Mouse (Mus musculus) adipocyte (in vitro differentiated cells): ENCODE measurements around the gene Wasf3.
"Not testable (repeated sequence)": the region's sequence is repeated elsewhere in the genome, so short reads cannot be mapped to it uniquely, and the experiment has no call there.

Source experiments
- DNase-seq: peaks from one replicate; pipeline ENCODE4 v3.0.0-alpha.2; 2016; ENCODE audit warnings: low spot score

Wasf3 gene

GRCm38 (mm10) chr5:146401012-146401411 lies 16.2 kb downstream of the Wasf3 start:
- DNase-seq = not testable (repeated sequence)

GRCm38 (mm10) chr5:146402311-146402710 lies 17.5 kb downstream of the Wasf3 start:
- DNase-seq = no peak

GRCm38 (mm10) chr5:146403923-146404322 lies 19.1 kb downstream of the Wasf3 start:
- no peak for DNase-seq

- DNase-seq = no peak
Observed at GRCm38 (mm10) chr5:146406133-146406532, 21.3 kb downstream of the Wasf3 start.

DNA sequence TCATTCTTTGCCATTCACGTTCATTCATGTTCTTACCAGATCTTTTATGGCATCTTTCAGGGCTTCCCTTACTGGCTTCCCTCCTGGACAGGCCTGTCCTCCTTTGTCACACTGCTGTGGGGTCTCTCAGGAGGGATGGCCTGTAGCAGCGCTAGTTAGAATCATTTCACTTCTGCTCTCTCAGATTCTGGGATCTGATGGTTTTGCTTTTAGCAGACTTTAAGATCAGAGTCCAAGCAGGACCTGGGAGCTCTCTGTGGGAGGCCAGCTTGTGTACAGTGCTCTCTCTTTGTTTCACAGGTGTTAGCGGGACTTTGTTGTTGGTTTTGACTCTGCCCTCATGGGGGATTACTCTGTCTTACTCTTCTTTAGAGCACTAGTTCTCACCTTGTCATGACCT lies 23.0 kb downstream of the Wasf3 start:
- DNase-seq = no peak

GRCm38 (mm10) chr5:146408604-146409003 lies 23.8 kb downstream of the Wasf3 start:
- no peak for DNase-seq

- DNase-seq = no peak
Observed at GRCm38 (mm10) chr5:146410821-146411220, 26.0 kb downstream of the Wasf3 start.

DNA sequence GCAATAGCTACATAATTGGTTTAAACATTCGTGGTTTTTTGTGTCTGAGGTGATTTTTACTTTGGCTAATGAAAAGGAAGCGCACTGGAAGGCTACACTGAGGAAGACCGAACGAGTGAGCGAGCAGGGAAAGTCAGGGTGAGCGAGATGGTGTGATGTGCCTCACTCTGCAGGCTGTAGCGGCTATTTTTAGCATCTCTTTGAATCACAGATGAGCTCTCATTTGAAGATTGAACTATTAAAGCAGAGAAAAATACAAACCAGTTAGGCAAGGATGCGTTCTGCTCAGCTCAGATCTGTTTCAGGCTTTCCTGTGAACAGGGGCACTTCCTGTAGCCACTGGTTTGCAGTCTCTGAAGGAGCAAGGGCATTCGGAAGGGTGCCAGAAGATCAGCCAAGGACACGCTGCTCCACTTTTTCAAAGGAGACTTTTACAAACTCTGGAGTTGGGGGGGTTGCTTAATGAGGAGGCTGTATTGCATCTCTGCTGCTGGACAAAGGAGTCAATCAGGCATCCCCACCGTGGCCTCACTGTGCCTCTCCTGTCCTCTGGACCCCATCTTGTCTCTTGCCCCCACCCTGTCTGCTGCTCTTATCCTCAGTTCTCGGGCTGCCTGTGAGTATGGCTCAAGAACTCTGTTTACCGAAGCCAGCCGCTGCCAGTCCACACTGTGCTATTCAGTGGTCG lies 28.1 kb downstream of the Wasf3 start:
- DNase-seq = no peak

GRCm38 (mm10) chr5:146414611-146415010 lies 29.8 kb downstream of the Wasf3 start:
- DNase-seq = no peak

DNA sequence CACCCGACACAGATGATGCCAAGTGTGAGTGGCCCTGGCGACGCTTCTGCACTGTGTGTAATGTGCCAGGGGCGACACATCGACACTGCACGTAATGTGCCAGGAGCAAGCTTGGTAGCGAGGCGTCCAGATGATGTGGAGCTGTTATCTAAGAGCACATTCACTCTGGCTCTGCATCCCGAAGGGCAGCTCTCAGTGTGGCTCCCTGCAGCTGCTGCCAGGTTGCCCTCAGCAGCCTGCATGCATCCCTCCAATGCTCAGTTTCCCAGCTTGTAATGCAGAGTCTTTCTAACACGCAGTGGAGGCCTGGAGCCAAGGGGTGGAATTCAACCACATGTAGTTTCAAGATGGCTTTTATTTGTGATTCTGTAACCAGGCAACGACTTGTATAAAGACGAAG lies 30.4 kb downstream of the Wasf3 start:
- DNase-seq = no peak

GRCm38 (mm10) chr5:146416331-146417110 lies 31.7 kb downstream of the Wasf3 start:
- no peak for DNase-seq

- DNase-seq = peak; percentile 30
Observed at GRCm38 (mm10) chr5:146418092-146418491, 33.3 kb downstream of the Wasf3 start.

GRCm38 (mm10) chr5:146420081-146420480 lies 35.3 kb downstream of the Wasf3 start:
- DNase-seq = peak; percentile 12

- no peak for DNase-seq
Observed at GRCm38 (mm10) chr5:146424711-146425326, 40.0 kb downstream of the Wasf3 start.

- no peak for DNase-seq
Observed at GRCm38 (mm10) chr5:146425656-146426055, 40.9 kb downstream of the Wasf3 start.

DNA sequence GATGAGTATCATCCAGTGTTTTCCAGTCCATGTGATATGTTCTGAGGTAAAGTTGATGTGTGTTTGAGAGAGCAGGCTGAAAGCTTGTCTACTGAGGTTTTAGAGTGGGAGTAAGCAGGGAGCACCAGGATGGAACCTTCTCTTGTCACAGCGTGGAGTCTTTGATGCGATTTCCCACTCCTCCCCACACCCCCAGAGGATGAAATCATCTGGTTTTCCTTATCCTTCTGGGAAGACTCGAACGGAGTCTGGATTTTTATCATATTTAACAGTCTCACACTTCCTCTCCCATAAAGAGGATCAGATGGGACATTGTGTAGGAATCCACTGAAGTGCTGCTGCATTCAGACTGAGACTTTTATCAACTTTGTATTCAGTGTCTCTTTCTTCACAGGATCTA lies 43.3 kb downstream of the Wasf3 start:
- no peak for DNase-seq

DNA sequence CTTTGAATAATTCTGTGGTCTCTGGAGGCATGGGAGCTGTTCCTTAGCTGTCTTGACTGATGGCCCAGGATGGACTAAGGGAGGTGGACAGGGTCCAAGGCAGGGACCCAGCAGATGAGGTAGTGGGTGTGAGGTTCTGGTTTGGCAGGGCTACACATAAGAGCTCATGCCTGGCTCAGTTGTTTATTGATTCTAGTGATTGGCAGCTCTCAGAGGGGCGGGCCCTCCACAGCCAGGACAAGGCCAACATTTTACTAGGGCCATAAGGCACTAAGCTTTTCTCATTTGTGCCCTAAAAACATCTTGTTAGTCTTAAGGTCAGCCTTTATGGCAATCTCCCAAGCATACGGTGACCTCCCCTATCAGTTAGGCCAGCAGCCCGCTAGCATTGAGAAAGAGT lies 47.0 kb downstream of the Wasf3 start:
- peak; percentile 7 for DNase-seq

DNA sequence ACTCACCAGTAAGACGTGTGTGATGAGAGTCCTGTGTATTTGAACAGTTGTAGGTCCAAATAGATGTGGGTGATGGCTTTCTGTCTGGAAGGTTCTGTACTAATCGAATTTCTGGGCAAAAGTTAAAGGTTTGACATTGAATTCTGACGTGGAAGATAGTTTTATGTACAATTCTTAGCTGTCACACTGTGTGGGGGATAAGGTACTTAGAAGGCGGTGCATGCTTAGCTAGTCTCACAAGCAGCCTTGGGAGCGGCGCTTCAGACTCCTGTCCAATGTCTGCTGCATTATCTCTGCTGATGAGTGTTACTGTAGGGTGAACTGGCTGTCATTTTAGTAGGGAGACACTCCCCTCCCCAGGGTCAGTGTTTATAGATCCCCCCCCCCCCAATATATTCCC lies 47.7 kb downstream of the Wasf3 start:
- no peak for DNase-seq

DNA sequence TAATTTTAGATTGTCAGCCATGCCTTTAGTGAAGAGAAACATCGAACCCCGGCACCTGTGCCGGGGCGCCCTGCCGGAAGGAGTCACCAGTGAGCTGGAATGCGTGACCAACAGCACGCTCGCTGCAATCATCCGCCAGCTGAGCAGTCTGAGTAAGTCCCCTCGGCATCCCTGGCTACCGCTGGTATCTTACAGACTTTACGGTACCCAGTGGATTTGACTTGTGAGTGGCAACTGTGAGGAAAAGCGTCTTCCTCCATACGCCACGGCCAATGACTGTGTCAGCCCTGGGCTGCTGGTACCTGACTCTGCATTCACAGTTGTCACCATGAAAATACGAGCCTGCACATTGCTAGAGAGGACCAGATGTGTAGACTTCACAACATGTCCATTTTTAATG lies 50.5 kb downstream of the Wasf3 start:
- no peak for DNase-seq

DNA sequence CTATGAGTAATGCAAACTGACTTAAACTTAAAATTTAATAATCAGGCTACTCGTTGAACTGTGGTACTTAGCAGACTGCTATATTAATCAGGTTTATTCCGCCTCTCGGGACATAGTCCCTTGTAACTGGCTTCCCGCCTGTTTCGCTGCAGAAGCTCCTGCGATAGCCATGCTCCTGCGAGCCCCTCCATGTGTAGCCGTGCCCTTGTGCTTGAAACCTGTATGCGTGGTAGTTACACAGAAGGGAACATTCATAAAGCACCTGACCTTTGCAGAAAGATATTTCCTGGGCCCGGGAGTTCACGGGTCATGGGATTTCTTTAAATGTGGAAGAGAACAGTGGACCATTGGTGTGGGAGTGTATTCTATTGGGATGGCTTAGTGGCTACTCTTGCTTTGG lies 52.0 kb downstream of the Wasf3 start:
- no peak for DNase-seq

DNA sequence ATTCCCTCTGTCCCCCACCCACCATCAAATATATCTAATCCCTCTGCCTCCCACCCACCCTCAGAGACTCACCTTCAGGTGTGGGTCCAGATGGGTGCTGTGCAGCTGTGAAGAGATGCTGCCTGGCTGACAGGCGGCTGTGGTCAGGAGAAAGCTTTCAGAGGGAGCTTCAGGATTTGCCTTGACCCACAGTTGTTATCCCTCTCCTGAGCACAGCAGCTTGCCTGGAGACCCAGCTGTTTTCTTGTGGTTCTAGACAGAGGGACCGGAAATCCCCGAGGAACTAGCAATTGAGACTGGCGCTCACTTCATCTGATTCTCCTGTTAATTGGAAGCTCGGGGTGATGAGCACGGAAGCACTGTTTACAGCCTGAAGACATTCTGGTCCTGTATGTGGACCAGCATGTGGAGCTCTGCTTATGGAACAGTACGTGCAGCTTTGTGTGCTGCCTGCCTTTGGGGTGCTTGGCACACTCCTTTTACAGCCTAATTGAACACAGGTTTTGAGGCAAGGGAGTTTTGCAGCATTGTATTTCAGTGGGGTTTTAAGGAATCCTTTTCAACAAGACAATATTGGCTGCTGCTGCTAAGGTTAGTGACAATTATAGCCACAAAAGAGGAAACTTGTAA lies 54.5 kb downstream of the Wasf3 start:
- no peak for DNase-seq

DNA sequence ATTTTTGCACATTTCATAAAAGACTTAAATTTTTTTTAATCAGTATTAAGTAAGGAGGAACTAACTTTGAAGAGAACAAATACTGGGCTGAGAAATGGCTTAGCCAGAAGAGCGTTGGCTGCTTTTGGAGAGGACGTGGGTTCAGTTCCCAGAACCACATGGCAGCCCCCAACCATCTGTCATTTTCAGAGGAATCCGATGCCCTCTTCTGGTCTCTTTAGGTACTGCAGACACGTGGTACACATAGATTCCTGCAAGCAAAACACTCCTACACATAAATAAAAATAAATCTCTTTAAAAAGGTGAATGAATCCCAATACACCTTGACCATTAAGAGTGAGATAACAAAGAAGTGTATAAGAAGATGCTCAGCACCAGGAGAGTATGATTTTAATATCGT lies 55.5 kb downstream of the Wasf3 start:
- no peak for DNase-seq

DNA sequence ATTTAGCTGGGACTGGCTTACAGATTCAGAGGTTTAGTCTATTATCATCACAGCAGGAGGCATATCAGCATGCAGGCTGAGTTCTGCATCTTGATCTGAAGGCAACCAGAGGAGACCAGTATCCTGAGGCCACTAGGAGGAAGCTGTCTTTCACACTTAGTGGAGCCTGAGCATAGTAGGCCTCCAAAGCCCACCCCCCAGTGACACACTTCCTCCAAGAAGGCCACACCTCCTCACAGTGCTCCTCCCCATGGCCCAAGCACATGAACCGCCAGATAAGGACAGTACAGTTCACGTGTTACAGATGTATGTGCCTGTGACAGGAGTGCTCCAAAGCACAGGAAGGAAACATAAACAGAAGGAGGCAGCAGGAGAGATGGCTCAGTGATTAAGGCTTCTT lies 58.0 kb downstream of the Wasf3 start:
- no peak for DNase-seq
